Mouse (Mus musculus) CD8-positive naive resting alpha-beta T cell, adult 2 months (primary cell): Measurements from ENCODE around the gene Lsm5.

Experiments
- DNase-seq, 2 experiments: peaks; one replicate each; pipeline ENCODE4 v3.0.0; 2022; ENCODE audit warnings: low read depth in 2 of 2, low spot score in 2 of 2

Lsm5 gene

DNA sequence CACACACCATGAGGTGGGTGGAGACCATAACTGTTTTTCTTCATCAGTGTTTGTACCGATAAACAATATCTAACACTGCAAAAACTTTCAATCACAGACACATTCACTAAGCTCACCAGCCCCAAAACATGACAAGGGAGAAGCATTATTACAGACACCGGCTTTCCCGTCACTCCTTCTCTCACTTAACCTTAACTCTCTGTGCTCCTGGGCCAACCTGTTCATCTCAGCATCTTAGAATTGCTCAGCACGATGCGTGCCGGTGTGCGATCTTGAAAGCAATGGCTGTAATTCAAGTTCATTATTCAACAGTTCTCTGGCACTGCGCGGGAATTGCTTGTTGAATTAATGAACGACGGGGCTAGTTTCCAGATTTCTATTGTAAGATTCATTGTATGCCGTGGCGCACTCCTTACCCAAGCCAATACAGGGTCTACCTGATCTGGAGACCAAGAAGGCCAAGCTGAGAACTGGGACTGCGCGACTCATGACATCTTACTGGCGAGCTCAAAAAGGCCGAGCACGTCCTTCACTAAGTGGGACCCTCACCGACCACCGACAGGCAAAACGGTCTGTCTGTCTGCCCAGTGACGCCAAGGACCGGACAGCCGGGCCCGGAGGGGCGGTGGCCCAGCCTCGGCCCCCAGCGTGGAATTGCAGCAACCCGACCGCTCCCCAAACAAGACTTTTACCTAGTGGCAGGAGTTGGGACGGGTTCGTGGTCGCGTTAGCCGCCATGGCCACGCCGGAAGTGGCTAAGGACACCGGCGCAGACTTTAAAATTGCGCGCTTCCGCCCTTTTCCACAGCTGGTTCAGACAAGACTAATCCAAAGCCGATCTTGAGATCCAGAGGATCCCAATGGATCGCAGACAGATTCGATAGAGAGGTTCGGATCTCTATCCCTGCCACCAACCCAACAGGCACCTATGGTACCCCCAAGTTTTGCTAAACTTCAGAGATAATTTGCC is at the start of gene Lsm5:
TSS of gene Lsm5 (minus strand) at position 780 of the 970 bp plus-strand sequence.
- DNase-seq: peak; percentile 79 to 89

DNA sequence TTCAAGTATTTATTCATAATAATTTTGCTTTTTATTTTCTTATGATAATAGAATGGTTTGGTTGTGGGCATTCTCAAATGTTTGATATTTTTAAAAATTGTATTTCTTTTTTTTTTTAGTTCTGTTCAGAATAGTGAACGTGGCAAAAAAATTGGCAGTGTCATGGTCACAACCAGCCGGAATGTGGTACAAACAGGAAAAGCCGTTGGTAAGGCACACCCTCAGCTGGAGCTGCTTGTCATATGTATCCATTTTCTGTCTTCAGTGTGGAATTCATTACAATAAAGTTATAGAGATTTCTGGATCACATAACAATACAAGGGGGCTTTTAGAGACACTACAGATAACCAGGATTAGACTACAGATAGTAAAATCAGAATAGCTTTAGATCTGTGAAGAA is 49.2 kb upstream of the Lsm5 start:
- DNase-seq: no peak

GRCm38 (mm10) chr6:56745950-56746543 is 41.5 kb upstream of the Lsm5 start:
- no peak for DNase-seq

GRCm38 (mm10) chr6:56732545-56732944 is 28.0 kb upstream of the Lsm5 start:
- DNase-seq: no peak

GRCm38 (mm10) chr6:56720877-56721276 is 16.4 kb upstream of the Lsm5 start:
- DNase-seq: no peak

GRCm38 (mm10) chr6:56719071-56719470 is 14.6 kb upstream of the Lsm5 start:
- DNase-seq: no peak

DNA sequence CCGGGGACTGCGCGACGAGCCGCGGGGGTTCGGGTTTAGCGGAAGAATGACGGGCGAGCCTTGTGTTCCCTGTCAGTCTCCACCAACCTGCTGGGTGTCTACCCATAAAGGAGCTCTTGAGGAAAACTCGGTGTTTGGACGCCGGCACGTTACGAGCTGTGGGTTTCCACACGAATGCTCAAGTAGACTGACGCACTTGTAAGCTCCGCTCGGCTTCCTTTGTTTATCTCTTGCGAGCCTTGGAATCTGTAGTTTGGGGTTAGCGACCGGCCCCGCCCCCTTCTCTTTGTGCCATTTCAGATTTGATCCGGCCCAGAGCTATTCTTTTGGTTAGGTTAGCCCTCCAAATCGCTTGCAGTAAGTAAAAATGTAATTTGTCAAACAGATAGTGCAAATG is 10.8 kb upstream of the Lsm5 start:
- DNase-seq: no peak

DNA sequence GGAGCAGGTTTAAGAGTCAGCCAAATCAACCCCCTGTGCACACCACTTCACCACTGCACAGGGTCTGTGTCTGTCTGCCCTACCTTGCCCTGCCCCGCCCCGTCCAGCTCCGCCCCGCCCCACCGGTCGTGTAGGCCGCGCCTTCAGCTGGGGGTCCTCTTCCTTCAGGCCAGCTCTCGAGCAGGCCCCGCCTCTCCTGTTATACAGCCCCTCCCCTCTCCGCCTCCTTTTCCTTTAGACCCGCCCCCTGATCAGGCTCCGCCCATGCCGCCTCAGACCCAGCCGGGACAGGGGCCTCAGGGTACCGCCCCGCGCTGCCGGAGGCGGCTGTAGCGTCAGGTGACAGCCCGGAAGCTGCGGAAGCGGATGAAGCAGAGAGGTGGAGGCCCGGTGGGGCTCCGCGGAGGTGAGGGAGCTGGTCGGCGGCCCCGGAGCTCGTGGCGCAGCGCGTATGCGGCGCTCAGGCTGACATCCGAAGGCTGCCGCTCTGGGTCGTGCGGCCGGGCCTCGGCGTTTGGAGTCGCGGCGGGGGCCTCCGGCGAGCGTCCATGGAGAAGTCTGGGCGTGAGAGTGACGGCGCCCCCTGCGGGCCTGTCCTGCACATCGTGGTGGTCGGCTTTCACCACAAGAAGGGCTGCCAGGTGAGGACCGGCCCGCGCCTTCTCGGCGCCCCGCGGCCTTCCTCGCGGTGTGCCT is 10.2 kb upstream of the Lsm5 start, which contains the start of gene Avl9:
TSS of gene Avl9 (plus strand) at position 326 of the 696 bp plus-strand sequence.
- DNase-seq: peak; percentile 99 to 100

DNA sequence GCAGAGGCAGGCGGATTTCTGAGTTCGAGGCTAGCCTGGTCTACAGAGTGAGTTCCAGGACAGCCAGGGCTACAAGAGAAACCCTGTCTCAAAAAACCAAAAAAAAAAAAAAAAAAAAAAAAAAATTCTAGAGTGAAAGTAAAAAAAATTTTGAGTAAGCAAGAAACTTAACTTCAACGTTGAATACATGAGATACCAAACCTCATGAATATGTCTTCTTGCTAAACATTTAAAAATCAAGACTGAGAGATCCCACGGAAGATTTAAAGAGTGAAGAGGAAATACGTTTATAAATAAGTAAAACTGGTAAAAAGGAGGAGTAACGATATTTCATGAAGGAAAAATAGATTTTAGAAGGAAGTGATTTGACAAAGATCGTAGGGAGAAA is 9.7 kb upstream of the Lsm5 start:
- DNase-seq: no peak

DNA sequence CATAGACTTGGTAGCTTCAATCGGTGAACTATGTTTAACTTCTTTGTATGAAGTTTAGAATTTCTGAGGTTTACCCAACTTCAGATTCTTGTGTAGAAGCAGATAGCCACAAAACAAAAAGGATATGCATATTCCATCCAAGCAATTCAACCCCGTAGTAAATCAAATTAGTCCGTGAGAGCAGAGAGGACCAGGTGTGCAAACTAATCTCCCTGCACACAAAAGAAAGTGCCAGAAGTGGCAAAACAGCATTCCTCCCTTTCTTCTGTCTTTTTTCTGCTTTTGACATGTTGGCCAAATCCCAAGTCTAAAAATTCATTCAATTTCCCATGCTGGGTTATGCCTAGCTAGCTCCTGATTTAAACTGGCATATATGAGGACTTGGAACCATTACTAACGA is 12.1 kb downstream of the Lsm5 start:
- no peak for DNase-seq

DNA sequence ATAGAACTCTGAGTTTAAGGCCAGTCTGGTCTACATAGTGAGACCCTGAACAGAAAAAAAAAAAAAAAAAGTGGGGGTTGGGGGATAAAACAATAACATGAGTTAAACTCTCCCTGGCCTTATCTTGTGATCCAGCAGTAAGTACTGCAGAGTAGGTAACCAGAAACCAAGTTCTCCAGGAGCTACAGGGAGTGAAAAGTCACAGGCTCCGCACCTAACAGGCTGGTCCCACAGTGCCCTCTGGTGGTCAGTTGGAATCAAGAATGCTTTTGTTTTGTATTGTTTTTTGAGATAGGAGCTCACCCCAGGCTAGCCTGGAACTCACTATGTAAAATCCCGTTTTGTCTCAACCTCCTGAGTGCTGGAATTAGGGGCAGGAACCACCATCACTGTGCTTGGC is 13.3 kb downstream of the Lsm5 start:
- peak; percentile 47 to 65 for DNase-seq

DNA sequence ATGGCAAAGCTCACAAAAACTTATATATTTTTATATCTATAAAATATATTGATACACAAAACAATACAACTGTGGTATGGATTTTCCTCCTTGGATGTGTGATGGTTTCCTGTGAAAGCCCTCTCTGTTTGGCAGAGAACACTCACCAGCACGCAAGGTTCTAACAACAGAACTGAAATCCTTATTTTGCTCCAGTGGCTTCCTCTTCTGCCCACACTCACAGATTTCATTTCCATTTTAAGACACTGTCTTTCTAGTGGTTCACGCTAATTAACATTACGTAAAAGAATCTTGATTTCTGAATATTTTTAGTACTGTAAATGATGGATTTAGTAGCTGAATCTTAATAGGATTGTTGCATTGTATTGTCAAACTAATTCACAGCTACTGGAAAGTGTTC is 16.3 kb downstream of the Lsm5 start:
- no peak for DNase-seq

- no peak for DNase-seq
These were observed 40.1 kb downstream of the Lsm5 start for GRCm38 (mm10) chr6:56664410-56664809.

DNA sequence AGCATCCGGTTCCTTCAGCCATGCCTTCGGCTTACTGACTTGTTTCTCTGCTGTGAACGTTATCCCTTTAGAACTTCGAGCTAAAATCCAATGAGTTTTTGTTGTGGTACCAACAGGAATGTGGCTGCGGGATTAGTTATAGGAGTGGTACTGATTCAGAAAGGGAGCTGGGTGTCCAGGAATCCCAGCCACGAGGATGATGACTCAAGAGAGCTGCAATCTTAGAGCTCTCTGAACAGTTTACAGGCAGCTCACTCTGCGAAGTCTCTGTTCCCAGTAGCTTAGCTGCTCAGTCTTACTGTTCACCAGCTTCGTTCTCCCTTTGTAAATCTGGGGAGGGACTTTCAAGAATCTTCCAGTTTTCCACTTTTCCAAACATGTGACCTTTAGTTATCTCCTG is 49.1 kb downstream of the Lsm5 start:
- DNase-seq: no peak

- DNase-seq: no peak
These were observed 52.4 kb downstream of the Lsm5 start for GRCm38 (mm10) chr6:56652121-56652592.
